Mouse (Mus musculus) cortical plate, adult 2 months (tissue): Measurements from ENCODE around the gene Myof. TPM values are rescaled to one million over a fixed set of nuclear protein-coding genes. Genes with fewer than 3 reads are reported as not detected.
A peak's percentile ranks its signal among the peaks of the same experiment; 100 is the strongest.

Source experiments
- H3K27ac ChIP-seq: fragments of 200-500 bp; 2 replicates; pipeline ENCODE4 v1.5.1; 2012; ENCODE audit warnings: low read length, control low read depth, inconsistent platforms; ENCODE audit not compliant: insufficient read depth
- H3K4me1 ChIP-seq: fragments of 200-500 bp; 2 replicates; pipeline ENCODE4 v1.6.1; 2011; ENCODE audit warnings: low read length; ENCODE audit not compliant: control insufficient read depth, insufficient read depth
- H3K4me3 ChIP-seq: fragments of 200-500 bp; 2 replicates; pipeline ENCODE4 v1.5.1; 2011; ENCODE audit warnings: mild to moderate bottlenecking, low read length, control low read depth; ENCODE audit not compliant: insufficient read depth
- CTCF ChIP-seq: fragments of 200-500 bp; IDR thresholded peaks from 2 replicates; pipeline ENCODE4 v1.5.1; 2011; ENCODE audit warnings: mild to moderate bottlenecking, control low read depth, low read length; ENCODE audit not compliant: insufficient read depth; ENCODE audit errors: extremely low read depth
- POLR2A ChIP-seq: fragments of 200-500 bp; IDR thresholded peaks from 2 replicates; pipeline ENCODE4 v1.6.1; 2011; ENCODE audit warnings: mild to moderate bottlenecking, low read length, control low read depth; ENCODE audit not compliant: insufficient read depth; ENCODE audit errors: extremely low read depth
- polyA plus RNA-seq: library from polyadenylated mRNA; depleted of rRNA; stranded (reverse); fragments of >200 nt; gene quantifications from 2 replicates; pipeline ENCODE4 v1.2.3, GENCODE M21; 2012

The Myof gene
- polyA plus RNA-seq, 1 experiment = 4.8 TPM

DNA sequence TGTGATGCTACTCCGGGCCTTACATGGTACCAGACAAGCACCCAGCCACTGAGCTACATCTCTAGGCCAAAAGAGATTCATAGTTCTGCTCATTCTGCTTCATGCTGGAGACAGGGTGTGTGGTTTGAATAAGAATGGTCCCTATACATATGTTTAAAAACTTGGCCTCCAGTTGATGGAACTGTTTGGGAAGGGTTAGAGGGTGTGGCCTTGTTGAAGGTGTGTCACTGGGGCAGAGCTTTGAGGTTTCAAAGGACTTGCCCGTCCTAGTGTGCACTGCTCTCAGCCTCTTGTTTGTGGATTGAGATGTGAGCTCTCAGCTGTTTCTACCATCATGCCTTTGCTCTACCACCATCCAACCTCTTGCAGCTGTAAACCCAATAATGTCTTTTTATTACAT is 43.4 kb downstream of the Myof start:
- no peak overlapping the region for H3K4me3 ChIP-seq
- no peak for TF ChIP-seq CTCF
- no peak for TF ChIP-seq POLR2A
- no peaks in the 10 kb centered on the region for H3K4me1 ChIP-seq
- H3K27ac ChIP-seq = no peak overlapping the region

DNA sequence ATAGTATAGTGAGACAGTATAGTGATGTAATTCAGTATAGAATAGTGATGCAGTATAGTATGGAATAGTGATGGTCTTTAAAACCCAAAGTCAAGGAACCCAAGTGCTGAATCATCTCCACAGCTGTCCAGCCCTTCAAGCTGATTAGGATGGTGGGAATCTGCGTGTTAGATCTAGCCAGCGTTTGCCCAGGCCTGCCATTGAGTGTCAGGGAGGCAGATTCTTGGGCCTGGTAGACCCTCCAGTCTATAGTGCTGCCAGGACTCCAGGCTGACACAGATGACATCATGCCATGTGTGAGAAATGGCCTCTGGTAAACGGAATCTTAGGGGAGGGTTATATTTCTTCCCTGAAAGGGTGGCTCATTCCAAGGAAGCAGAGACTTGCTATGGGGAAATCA is 49.1 kb downstream of the Myof start:
- no peak overlapping the region for H3K4me3 ChIP-seq
- TF ChIP-seq POLR2A (no peak), CTCF (no peak)
- no peak overlapping the region for H3K27ac ChIP-seq
- peaks cover 10% of the 10 kb centered on the region for H3K4me1 ChIP-seq

DNA sequence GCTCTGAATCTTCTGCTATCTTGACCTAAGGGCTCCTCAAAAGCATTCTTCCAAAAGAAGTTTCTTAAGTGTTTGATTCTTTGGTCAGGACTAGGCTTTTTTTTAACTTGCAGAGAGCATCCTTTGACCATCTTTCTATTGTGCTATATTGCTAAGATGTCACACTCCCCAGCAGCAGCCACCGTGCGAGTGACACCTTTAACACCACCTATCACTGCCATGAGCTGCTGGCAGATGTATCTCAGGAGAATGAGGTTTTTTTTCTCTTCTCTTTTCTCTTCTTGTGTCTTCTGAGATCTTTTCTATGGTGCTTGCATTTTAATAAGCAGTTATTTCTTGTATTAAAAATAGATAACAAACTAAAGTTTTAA is 51.2 kb downstream of the Myof start:
- H3K27ac ChIP-seq = peak overlapping the region; percentile 45
- no peak overlapping the region for H3K4me3 ChIP-seq
- no peak for TF ChIP-seq POLR2A
- no peak for TF ChIP-seq CTCF
- peaks cover 10% of the 10 kb centered on the region for H3K4me1 ChIP-seq

DNA sequence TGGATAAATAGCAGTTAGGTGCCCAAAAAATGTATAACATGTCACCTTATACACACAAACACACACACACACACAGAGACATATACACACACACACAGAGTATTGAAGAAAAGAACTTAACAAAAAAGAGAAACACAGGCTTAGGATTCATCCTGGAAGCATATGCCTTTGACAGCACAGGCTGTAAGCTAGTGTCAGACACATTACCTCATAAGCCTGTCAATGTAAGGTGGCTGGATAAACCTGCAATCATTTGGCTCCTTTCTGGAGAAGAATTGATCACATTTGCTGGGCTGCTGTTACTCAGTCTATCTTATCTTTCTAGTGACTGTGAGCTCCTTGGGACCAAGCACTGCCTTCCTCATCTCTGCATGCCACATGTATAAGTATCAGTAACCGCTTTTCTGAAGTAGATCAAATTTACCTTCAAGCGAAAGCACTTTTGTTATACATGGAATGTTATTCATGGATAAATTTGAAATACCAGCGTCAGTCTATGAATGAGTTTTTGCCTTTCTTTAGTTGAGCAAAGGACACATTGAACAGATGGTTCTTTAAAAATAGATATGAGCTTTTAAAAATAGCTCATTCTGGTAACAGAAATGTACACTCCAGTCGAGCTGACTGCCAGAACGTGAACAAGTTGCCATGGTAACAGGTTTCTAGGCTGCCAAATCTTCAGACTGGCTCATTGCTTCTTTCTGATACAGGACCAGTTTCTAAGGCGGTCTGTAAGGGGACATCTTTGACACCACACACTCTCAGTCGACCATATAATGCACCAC is 51.8 kb downstream of the Myof start:
- peak overlapping the region; percentile 51 for H3K27ac ChIP-seq
- no peak overlapping the region for H3K4me3 ChIP-seq
- H3K4me1 ChIP-seq = peaks cover 10% of the 10 kb centered on the region
- TF ChIP-seq POLR2A (no peak), CTCF (no peak)

DNA sequence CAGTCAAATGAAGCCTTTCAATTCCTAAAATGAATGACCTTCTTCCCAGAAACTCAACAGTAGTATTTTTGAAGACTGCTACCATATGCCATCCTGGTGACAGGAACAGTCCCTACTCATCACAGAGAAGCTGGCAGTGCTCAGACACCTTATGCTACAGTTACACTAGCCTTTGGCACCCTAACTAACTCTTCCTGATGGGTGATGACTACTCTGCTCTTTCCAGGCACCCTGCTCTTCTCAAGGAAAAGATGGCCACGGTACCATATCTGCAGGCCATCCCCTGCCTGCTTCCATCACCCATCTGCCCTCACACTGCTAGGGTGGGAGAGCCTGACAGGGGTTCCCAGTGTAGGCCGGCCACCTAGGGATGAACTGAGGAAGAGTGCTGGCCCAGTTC is 53.4 kb downstream of the Myof start:
- H3K4me1 ChIP-seq = peaks cover 10% of the 10 kb centered on the region
- H3K27ac ChIP-seq = no peak overlapping the region
- no peak for TF ChIP-seq POLR2A
- TF ChIP-seq CTCF = no peak
- H3K4me3 ChIP-seq = no peak overlapping the region

DNA sequence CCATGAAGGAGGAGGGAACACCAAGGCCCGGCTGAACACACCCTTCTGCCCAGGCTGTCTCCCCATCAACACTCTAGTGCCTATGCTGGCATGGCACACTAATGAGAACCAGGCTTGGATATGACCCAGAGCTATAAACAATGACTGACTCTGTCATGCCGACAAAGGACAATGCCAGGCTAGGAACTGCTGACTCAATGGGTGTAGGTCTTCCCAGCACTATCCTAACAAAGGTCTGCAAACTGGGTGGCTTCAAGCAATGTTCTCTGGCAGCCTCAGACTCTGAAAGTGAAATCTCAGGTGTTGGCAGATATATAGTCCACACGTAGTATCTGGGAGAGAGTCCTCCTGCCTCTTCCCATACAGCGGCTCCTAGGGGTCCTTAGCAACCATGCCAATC is 55.2 kb downstream of the Myof start:
- no peak for TF ChIP-seq CTCF
- no peak for TF ChIP-seq POLR2A
- Histone ChIP-seq H3K4me3 (no peak overlapping the region), H3K27ac (no peak overlapping the region), H3K4me1 (peaks cover 10% of the 10 kb centered on the region)

DNA sequence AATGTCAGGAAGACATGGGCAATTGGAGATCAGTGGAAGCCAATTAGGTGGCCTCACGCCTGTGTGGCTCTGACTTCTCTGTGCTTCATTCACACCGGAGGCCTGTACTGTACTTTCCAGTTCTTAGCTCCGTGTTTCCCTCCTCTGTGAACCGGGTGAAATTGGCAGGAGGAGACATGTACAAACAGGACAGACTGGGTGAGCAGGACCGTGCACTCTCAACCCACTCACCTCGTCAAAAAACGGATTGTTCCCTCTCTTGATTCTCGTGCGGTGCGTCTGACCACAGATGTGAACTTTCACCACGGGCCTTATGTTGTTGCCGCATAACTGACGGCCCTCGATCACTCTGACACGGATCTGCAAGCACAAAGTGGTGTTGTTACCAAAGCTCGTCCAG is 57.6 kb downstream of the Myof start:
- Histone ChIP-seq H3K4me3 (no peak overlapping the region), H3K4me1 (peaks cover 2% of the 10 kb centered on the region; the same call in 1 of the 2 replicates), H3K27ac (no peak overlapping the region)
- TF ChIP-seq CTCF = no peak
- TF ChIP-seq POLR2A = no peak

DNA sequence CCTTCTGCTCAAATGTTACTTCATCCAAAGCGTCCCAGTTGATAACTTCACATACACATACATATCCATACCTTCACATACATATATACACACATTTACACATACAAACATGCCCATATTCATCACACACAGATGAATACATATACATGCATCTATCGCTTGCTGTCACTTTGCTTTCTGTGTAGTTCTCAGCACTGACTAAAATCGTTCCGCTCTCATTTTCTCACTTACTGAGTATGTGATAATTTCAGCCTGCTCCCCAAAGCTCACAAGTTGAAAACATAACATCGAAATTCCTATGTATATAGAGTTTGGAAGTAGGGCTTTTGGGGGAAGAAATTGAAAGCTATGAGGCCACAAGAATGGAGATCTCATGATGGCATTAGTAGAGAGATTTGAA is 67.4 kb downstream of the Myof start:
- TF ChIP-seq CTCF (no peak), POLR2A (no peak)
- H3K4me1 ChIP-seq = no peaks in the 10 kb centered on the region
- no peak overlapping the region for H3K27ac ChIP-seq
- H3K4me3 ChIP-seq = no peak overlapping the region

DNA sequence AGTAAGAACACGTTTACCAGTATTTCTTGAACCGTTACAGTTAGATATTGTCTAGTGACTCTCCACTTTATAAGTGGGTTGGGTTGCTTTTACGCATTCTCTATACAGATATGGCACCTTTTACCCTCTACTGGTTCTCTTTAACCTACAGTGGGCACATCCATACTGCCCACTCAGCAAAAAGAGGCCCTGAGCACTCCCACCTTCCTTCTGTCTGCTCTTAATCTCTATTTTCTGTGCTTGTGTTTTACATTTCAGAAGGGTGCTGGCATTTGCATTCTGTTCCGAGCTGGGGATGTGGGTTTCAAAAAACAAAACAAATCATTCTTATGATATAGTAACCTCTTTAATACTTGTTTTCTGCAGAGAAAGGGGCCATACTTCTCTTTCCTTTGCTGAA is 72.8 kb downstream of the Myof start:
- TF ChIP-seq CTCF = no peak
- no peak for TF ChIP-seq POLR2A
- H3K27ac ChIP-seq = no peak overlapping the region
- no peak overlapping the region for H3K4me3 ChIP-seq
- H3K4me1 ChIP-seq = no peaks in the 10 kb centered on the region

DNA sequence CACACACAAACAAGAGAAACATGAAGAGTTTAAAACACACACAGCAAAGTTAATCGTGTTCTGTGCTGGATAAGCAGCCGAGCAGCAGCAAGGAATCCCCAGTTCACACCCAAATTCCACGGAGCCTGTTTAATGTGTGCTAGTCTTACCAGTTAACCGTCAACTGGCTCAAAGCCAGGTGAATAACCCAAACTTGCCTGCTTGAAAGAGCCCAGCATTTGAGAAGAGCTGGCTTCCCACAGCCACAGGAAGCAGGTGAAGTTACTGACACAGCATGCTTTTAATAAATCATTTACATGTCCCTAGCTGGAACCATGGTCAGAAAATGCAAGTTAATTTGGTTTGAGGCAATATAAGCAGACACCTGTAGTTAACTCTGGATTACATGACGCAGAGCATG is 73.4 kb downstream of the Myof start:
- no peak overlapping the region for H3K4me3 ChIP-seq
- H3K27ac ChIP-seq = no peak overlapping the region
- no peak for TF ChIP-seq CTCF
- no peak for TF ChIP-seq POLR2A
- no peaks in the 10 kb centered on the region for H3K4me1 ChIP-seq

DNA sequence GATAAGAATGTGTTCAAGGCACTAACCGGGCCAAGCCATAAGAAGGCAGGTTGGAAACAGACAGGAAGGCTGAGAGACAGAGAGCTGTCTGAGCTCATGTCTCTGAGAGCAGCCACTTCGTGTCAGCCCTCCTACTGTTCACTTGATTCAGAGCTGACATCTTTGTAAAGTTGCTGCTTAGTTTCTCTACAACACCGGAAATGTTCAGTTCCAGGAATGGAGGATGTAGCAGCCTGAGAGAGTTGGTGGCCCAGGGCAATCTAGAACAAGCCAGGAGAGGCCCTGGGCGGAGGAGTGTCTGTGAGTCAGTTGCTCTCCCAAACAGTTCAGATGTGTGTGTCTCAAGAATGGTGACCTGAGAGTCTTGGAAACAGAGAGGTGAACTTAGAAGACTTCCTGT is 77.5 kb downstream of the Myof start:
- Histone ChIP-seq H3K4me1 (no peaks in the 10 kb centered on the region), H3K27ac (no peak overlapping the region), H3K4me3 (no peak overlapping the region)
- no peak for TF ChIP-seq POLR2A
- no peak for TF ChIP-seq CTCF
